In the genomic region with DNA sequence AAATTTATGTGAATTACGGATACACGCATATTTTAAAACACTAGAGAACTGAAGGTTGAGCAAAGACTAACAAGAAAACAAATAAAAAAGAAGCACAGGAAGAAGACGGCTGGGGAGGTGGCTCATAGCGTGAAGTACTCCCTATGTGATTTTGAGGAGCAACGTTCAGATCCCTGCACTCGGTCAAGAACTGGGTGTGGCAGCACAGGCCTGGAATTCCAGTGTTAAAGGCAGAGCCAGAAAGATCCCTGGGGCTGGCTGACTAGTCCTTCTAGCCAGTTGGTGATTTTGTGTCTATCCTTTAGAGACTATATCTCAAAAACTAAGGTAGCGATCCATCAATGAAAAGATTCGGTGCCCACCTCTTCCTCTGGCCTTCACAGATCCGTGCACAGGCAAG, we compare ENCODE assay signal across 20 mouse cellular contexts. TPM values are rescaled to one million over a fixed set of nuclear protein-coding genes. Genes with fewer than 3 reads are reported as not detected.
DNase-seq lines count a peak whose midpoint lies in the region; ATAC-seq and TF ChIP-seq lines count a peak whose summit lies in the region.
"Had no signal": no experiment of that assay in that cellular context is flagged by ENCODE, and none has a peak within 500 bp of the region (broad histone marks: within the 10 kb centered on the region; RNA-seq: fewer than 3 reads in every experiment).

No protein-coding gene starts in this region.

- no peak overlapping the region for H3K27ac ChIP-seq in lung, postnatal 0 days (ENCODE audit: low read length)
- peak overlapping the region; percentile 18 for H3K27ac ChIP-seq in embryonic fibroblast, embryonic 13.5 days (ENCODE audit: insufficient read depth, low read length)
- H3K27ac ChIP-seq: embryonic facial prominence, embryonic 15.5 days; forebrain, embryonic 15.5 days; hindbrain, embryonic 13.5 days; hindbrain, postnatal 0 days had no signal

- no peak for TF ChIP-seq POLR2A in embryonic fibroblast, embryonic 13.5 days (IDR thresholded peaks at IDR 0.05; ENCODE audit: low read depth, low read length)

- TF ChIP-seq EP300 in lung, postnatal 0 days (IDR thresholded peaks at IDR 0.05) = no peak

- intact Hi-C loops in gastrocnemius, postnatal 14 days (cut with DNase I; ENCODE audit: low total_unique reads) = no loop called here

- H3K9me3 ChIP-seq in lung, postnatal 0 days (ENCODE audit: low read length) = no peaks in the 10 kb centered on the region
- H3K9me3 ChIP-seq: embryonic facial prominence, embryonic 15.5 days; forebrain, embryonic 15.5 days; G1E; heart, embryonic 12.5 days; hindbrain, embryonic 13.5 days had no signal

- no peak overlapping the region for H3K9ac ChIP-seq in lung, postnatal 0 days (replicated peaks; ENCODE audit: low read depth)
- H3K9ac ChIP-seq: embryonic facial prominence, embryonic 15.5 days; forebrain, embryonic 15.5 days; heart, embryonic 12.5 days; hindbrain, embryonic 13.5 days had no signal

- no peak for TF ChIP-seq CTCF in lung, postnatal 0 days (IDR thresholded peaks at IDR 0.05)
- TF ChIP-seq CTCF in embryonic fibroblast, embryonic 13.5 days (IDR thresholded peaks at IDR 0.05; ENCODE audit: borderline replicate concordance, insufficient read depth, low read length) = no peak

- no peak overlapping the region for H3K4me2 ChIP-seq in lung, postnatal 0 days (replicated peaks; ENCODE audit: low read depth, low read length)
- H3K4me2 ChIP-seq: embryonic facial prominence, embryonic 15.5 days; forebrain, embryonic 15.5 days; heart, embryonic 12.5 days; hindbrain, embryonic 13.5 days had no signal

- no peaks in the 10 kb centered on the region for H3K27me3 ChIP-seq in lung, postnatal 0 days (replicated peaks; ENCODE audit: insufficient read depth, low read length)
- H3K27me3 ChIP-seq: CH12.LX; embryonic facial prominence, embryonic 15.5 days; forebrain, embryonic 15.5 days; heart, embryonic 12.5 days; hindbrain, embryonic 13.5 days had no signal

- no peak overlapping the region for H3K4me3 ChIP-seq in lung, postnatal 0 days (ENCODE audit: low read depth, low read length)
- no peak overlapping the region for H3K4me3 ChIP-seq in embryonic fibroblast, embryonic 13.5 days (ENCODE audit: insufficient read depth, low read length)
- H3K4me3 ChIP-seq: embryonic facial prominence, embryonic 15.5 days; forebrain, embryonic 15.5 days; heart, embryonic 12.5 days; hindbrain, embryonic 13.5 days had no signal

- H3K36me3 ChIP-seq in lung, postnatal 0 days (ENCODE audit: insufficient read depth, low read length) = no peaks in the 10 kb centered on the region
- H3K36me3 ChIP-seq: embryonic facial prominence, embryonic 15.5 days; forebrain, embryonic 15.5 days; hindbrain, embryonic 13.5 days had no signal

- 65% methylated on average over 9 of the region's 9 CpGs for WGBS in lung, postnatal 0 days

- H3K4me1 ChIP-seq in lung, postnatal 0 days (ENCODE audit: insufficient read depth, low read depth, low read length) = no peaks in the 10 kb centered on the region
- H3K4me1 ChIP-seq in embryonic fibroblast, embryonic 13.5 days (ENCODE audit: control insufficient read depth, insufficient read depth, low read length) = peaks cover 8% of the 10 kb centered on the region
- H3K4me1 ChIP-seq: embryonic facial prominence, embryonic 15.5 days; forebrain, embryonic 15.5 days; hindbrain, embryonic 13.5 days had no signal

- peak; percentile 48 for ATAC-seq in lung, postnatal 0 days
- ATAC-seq: activated CD4-positive, CD25-positive, alpha-beta regulatory T cell, adult 4 months; forebrain, embryonic 15.5 days; hindbrain, postnatal 0 days had no signal

- DNase-seq in gastrocnemius, postnatal 25 days = peak; percentile 31
- DNase-seq in gastrocnemius, postnatal 14 days = no peak
- peak; percentile 36 for DNase-seq in lung, postnatal 0 days (ENCODE audit: low spot score)
- DNase-seq in lung, postnatal 14 days = no peak
- DNase-seq in ES-CJ7 (ENCODE audit: low read depth, low spot score) = peak; percentile 42
- DNase-seq in cerebellum, adult 9-11 months = no peak
- no peak for DNase-seq in frontal cortex, adult 2 months (ENCODE audit: extremely low spot score in 1 of 2, low spot score in 1 of 2)
- DNase-seq: adrenal gland, postnatal 14 days; cerebellum, adult 11-12 months; cerebellum, adult 9-10 months; kidney, adult 11 months had no signal

RNA-seq across cellular contexts. Expression of gene Pdlim5, which starts 27.1 kb away (rescaled TPM):
- total RNA-seq in gastrocnemius, postnatal 25 days (2021) = 100 to 1,000 TPM; 560 to 651 TPM
- 100 to 1,000 TPM; 452 to 543 TPM for total RNA-seq in gastrocnemius, postnatal 14 days (2021)
- 25.8 and 28.4 TPM in 2 replicates for polyA plus RNA-seq in lung, postnatal 0 days (2015; fragmentation: Nextera tagmentation; extraction: Ambion mirVana)
- 192 and 292 TPM in 2 replicates for polyA plus RNA-seq in embryonic fibroblast, embryonic 13.5 days (2011; ENCODE audit: insufficient read length, low read depth, missing spikeins)
- 19.1 and 22.6 TPM in 2 replicates for polyA plus RNA-seq in frontal cortex, adult 2 months (2012; rRNA removed)

Comparison
In these comparisons a context has a peak if more than half of its experiments do, and no peak if none do; other contexts are left out.
1. DNase-seq: peak in gastrocnemius, postnatal 25 days (single experiment), lung, postnatal 0 days (single experiment) and ES-CJ7 (single experiment); none in gastrocnemius, postnatal 14 days (single experiment), lung, postnatal 14 days (single experiment), cerebellum, adult 9-11 months (single experiment) and frontal cortex, adult 2 months (0 of 2).